Mouse (Mus musculus) myocyte (in vitro differentiated cells): ENCODE measurements around the gene Por. TPM values are rescaled to one million over a fixed set of nuclear protein-coding genes. Genes with fewer than 3 reads are reported as not detected.

Experiments used
- H3K27me3 ChIP-seq: one replicate; pipeline ENCODE4 v1.6.1; 2011; ENCODE audit not compliant: control insufficient read depth, insufficient read depth, insufficient read length
- H3K36me3 ChIP-seq: one replicate; pipeline ENCODE4 v1.6.1; 2011; ENCODE audit not compliant: control insufficient read depth, insufficient read depth
- H3K4me2 ChIP-seq: one replicate; pipeline ENCODE4 v1.6.1; 2011; ENCODE audit warnings: low read depth, control low read depth
- H3K4me3 ChIP-seq: one replicate; pipeline ENCODE4 v1.5.1; 2011; ENCODE audit warnings: mild to moderate bottlenecking, control low read depth, moderate library complexity
- H3K79me2 ChIP-seq: one replicate; pipeline ENCODE4 v1.6.1; 2011; ENCODE audit not compliant: control insufficient read depth, insufficient read depth
- H3ac ChIP-seq: one replicate; pipeline ENCODE4 v1.6.1; 2011; ENCODE audit not compliant: control insufficient read depth, insufficient read length
- CEBPB ChIP-seq: IDR thresholded peaks from 2 replicates; pipeline ENCODE4 v1.6.1; 2011; ENCODE audit warnings: mild to moderate bottlenecking, moderate library complexity; ENCODE audit not compliant: poor library complexity, insufficient read depth, severe bottlenecking
- E2F4 ChIP-seq: IDR thresholded peaks from one replicate; pipeline ENCODE4 v1.6.1; 2011; ENCODE audit warnings: mild to moderate bottlenecking, control low read depth, moderate library complexity; ENCODE audit not compliant: insufficient read depth
- MAX ChIP-seq: IDR thresholded peaks from one replicate; pipeline ENCODE4 v1.6.1; 2011; ENCODE audit warnings: low read depth, mild to moderate bottlenecking, control low read depth
- MYOD1 ChIP-seq, 3 experiments: IDR thresholded peaks; one replicate each; pipeline ENCODE4 v1.6.1; 2011; ENCODE audit warnings: control low read depth in 2 of 3, low read depth in 2 of 3, mild to moderate bottlenecking in 2 of 3, moderate library complexity in 1 of 3; ENCODE audit not compliant: insufficient read length in 2 of 3, control insufficient read depth in 1 of 3
- MYOG ChIP-seq, 3 experiments: IDR thresholded peaks; one replicate each; pipeline ENCODE4 v1.6.1; 2011; ENCODE audit warnings: control low read depth in 2 of 3, low read depth in 2 of 3, mild to moderate bottlenecking in 2 of 3; ENCODE audit not compliant: insufficient read length in 2 of 3, control insufficient read depth in 1 of 3, insufficient read depth in 1 of 3
- POLR2A ChIP-seq: IDR thresholded peaks from one replicate; pipeline ENCODE4 v1.6.1; 2011; ENCODE audit warnings: low read depth, mild to moderate bottlenecking, control low read depth, moderate library complexity; ENCODE audit not compliant: insufficient read length
- POLR2AphosphoS2 ChIP-seq: IDR thresholded peaks from one replicate; pipeline ENCODE4 v1.6.1; 2011; ENCODE audit warnings: low read depth, control low read depth; ENCODE audit not compliant: insufficient read length
- REST ChIP-seq: IDR thresholded peaks from one replicate; pipeline ENCODE4 v1.6.1; 2011; ENCODE audit warnings: mild to moderate bottlenecking, control low read depth, moderate library complexity; ENCODE audit not compliant: insufficient read depth, insufficient read length
- SRF ChIP-seq: IDR thresholded peaks from one replicate; pipeline ENCODE4 v1.6.1; 2011; ENCODE audit warnings: low read depth; ENCODE audit not compliant: control insufficient read depth, insufficient read length
- TCF12 ChIP-seq: IDR thresholded peaks from one replicate; pipeline ENCODE4 v1.6.1; 2011; ENCODE audit warnings: mild to moderate bottlenecking, control low read depth; ENCODE audit not compliant: poor library complexity, insufficient read depth, severe bottlenecking
- TCF3 ChIP-seq: IDR thresholded peaks from one replicate; pipeline ENCODE4 v1.6.1; 2011; ENCODE audit warnings: low read depth, control low read depth; ENCODE audit not compliant: insufficient read length
- USF1 ChIP-seq: IDR thresholded peaks from one replicate; pipeline ENCODE4 v1.6.1; 2011; ENCODE audit warnings: low read depth, mild to moderate bottlenecking, control low read depth, moderate library complexity
- polyA plus RNA-seq: library from polyadenylated mRNA; unstranded; fragments of >200 nt; fragmentation: generic; extraction: Trizol; gene quantifications from one replicate; pipeline ENCODE4 v1.2.1, GENCODE M21; 2012; ENCODE audit warnings: missing spikeins

The Por gene
- polyA plus RNA-seq, 1 experiment: 90.6 TPM

DNA sequence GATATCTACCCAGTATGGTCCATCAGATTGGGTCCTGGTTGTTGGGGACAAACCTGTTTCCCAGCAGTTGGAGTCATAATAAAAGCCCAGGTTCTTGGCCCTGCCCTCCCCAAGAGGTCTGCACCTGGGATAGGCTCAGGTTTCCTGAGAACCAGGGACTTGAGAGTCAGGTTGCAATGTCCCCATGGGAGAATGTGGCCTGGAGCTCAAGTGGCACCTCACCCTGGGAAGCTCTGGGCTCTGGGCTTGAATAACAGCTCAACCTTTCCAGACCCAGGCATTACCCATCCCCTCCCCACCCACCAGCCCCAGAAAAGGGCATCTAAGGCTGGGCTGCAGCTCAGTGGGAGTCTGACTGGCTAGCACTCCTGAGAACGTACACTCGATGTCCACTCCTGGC, 16.6 kb upstream of the Por start:
- Histone ChIP-seq H3K4me2 (no peak overlapping the region), H3K79me2 (no peaks in the 10 kb centered on the region), H3K36me3 (no peaks in the 10 kb centered on the region), H3K27me3 (no peaks in the 10 kb centered on the region), H3K4me3 (no peak overlapping the region), H3ac (no peak overlapping the region)
- no peak for TF ChIP-seq E2F4
- TF ChIP-seq MAX: no peak
- TF ChIP-seq USF1: no peak
- no peak for TF ChIP-seq TCF3
- TF ChIP-seq CEBPB: no peak
- TF ChIP-seq MYOG (IDR thresholded peaks at IDR 0.05; ENCODE audit: control insufficient read depth in 1 of 3, insufficient read depth in 1 of 3, insufficient read length in 2 of 3, low read depth in 2 of 3): no peak
- TF ChIP-seq REST: no peak
- no peak for TF ChIP-seq SRF
- no peak for TF ChIP-seq POLR2AphosphoS2
- no peak for TF ChIP-seq TCF12
- TF ChIP-seq POLR2A: no peak
- no peak for TF ChIP-seq MYOD1 (IDR thresholded peaks at IDR 0.05; ENCODE audit: control insufficient read depth in 1 of 3, insufficient read length in 2 of 3, low read depth in 2 of 3)

DNA sequence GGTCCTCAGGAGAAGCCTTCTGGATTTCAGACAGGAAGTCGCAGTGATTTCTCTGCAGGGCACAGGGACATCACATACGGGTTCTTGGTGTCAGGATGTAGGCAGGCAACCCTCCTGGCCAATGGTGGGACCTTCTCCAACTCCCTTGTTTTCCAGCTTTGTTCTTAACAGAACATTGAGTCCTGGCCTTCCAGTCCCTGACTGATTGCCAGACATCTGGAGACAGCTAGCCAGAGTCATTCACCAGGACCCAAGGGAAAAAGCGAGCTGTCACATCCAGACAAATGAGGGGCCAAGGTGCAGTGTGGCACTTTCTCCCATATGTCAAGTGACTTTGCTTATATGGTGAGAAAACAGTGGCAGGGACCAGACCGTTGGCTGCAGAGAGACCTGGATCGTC, 13.8 kb upstream of the Por start:
- no peaks in the 10 kb centered on the region for H3K27me3 ChIP-seq
- TF ChIP-seq TCF3: no peak
- TF ChIP-seq TCF12: no peak
- no peak for TF ChIP-seq USF1
- no peak for TF ChIP-seq MYOD1 (IDR thresholded peaks at IDR 0.05; ENCODE audit: control insufficient read depth in 1 of 3, insufficient read length in 2 of 3, low read depth in 2 of 3)

GRCm38 (mm10) chr5:135657128-135657527, 12.7 kb upstream of the Por start:
- Histone ChIP-seq H3K4me2 (no peak overlapping the region), H3K36me3 (no peaks in the 10 kb centered on the region), H3K79me2 (no peaks in the 10 kb centered on the region), H3K4me3 (no peak overlapping the region), H3ac (no peak overlapping the region), H3K27me3 (no peaks in the 10 kb centered on the region)
- TF ChIP-seq CEBPB: no peak
- no peak for TF ChIP-seq USF1
- TF ChIP-seq POLR2AphosphoS2: no peak
- TF ChIP-seq MAX: no peak
- no peak for TF ChIP-seq MYOD1 (IDR thresholded peaks at IDR 0.05; ENCODE audit: control insufficient read depth in 1 of 3, insufficient read length in 2 of 3, low read depth in 2 of 3)
- no peak for TF ChIP-seq TCF12
- no peak for TF ChIP-seq POLR2A
- TF ChIP-seq REST: no peak
- no peak for TF ChIP-seq E2F4
- TF ChIP-seq TCF3: no peak
- no peak for TF ChIP-seq MYOG (IDR thresholded peaks at IDR 0.05; ENCODE audit: control insufficient read depth in 1 of 3, insufficient read depth in 1 of 3, insufficient read length in 2 of 3, low read depth in 2 of 3)
- TF ChIP-seq SRF: no peak

More for the DNA sequence above, 13.8 kb upstream of the Por start:
- H3K4me2 ChIP-seq: no peak overlapping the region
- H3ac ChIP-seq: no peak overlapping the region
- no peaks in the 10 kb centered on the region for H3K36me3 ChIP-seq
- no peak overlapping the region for H3K4me3 ChIP-seq
- no peaks in the 10 kb centered on the region for H3K79me2 ChIP-seq

DNA sequence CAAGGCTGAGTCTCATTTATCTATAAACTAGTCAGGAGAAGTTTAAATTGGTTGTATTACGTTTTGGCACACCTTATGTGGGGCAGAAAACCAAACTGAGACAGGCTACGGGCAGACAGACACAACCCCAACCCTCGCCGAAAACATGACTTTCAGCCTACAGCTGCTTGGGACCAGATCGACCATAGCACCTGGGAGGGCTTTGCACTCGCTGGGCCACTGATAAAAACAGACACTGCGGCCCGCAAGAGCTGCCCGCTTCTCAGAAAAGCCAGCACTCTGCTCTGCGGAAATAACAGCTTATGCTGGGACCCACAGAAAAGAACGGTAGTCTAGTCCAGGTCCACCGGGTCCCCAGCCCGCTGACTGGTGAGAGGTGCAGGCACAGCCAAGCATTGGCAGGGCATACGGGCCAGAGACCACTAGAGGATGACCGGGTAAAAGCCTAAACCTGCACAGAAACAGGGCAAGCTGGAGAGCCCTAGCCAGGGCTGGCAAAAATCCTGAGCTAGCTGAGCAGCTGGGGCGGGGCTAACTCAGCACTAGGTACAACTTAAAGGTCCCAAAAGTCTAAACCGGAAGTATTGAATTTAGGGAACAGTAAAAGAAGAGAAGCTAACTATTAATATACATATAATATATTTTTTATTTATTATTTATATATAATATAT, 12.0 kb upstream of the Por start:
- Histone ChIP-seq H3K4me3 (no peak overlapping the region), H3K79me2 (no peaks in the 10 kb centered on the region), H3K27me3 (no peaks in the 10 kb centered on the region), H3K4me2 (no peak overlapping the region), H3K36me3 (no peaks in the 10 kb centered on the region), H3ac (no peak overlapping the region)
- TF ChIP-seq SRF: no peak
- no peak for TF ChIP-seq MYOD1 (IDR thresholded peaks at IDR 0.05; ENCODE audit: control insufficient read depth in 1 of 3, insufficient read length in 2 of 3, low read depth in 2 of 3)
- no peak for TF ChIP-seq E2F4
- no peak for TF ChIP-seq POLR2AphosphoS2
- TF ChIP-seq TCF12: no peak
- no peak for TF ChIP-seq MAX
- TF ChIP-seq MYOG (IDR thresholded peaks at IDR 0.05; ENCODE audit: control insufficient read depth in 1 of 3, insufficient read depth in 1 of 3, insufficient read length in 2 of 3, low read depth in 2 of 3): no peak
- no peak for TF ChIP-seq CEBPB
- no peak for TF ChIP-seq USF1
- TF ChIP-seq REST: no peak
- no peak for TF ChIP-seq TCF3
- TF ChIP-seq POLR2A: no peak

GRCm38 (mm10) chr5:135659956-135660355, 9.9 kb upstream of the Por start:
- no peak overlapping the region for H3K4me3 ChIP-seq
- no peak overlapping the region for H3K4me2 ChIP-seq
- no peak overlapping the region for H3ac ChIP-seq
- H3K79me2 ChIP-seq: no peaks in the 10 kb centered on the region
- H3K36me3 ChIP-seq: no peaks in the 10 kb centered on the region
- no peaks in the 10 kb centered on the region for H3K27me3 ChIP-seq
- TF ChIP-seq CEBPB: no peak
- TF ChIP-seq TCF12: no peak
